Comparison of ENCODE assay signal across 14 mouse cellular contexts in genomic region chr5:24813946-24814345, GRCm38 (mm10). TPM values are rescaled to one million over a fixed set of nuclear protein-coding genes. Genes with fewer than 3 reads are reported as not detected.
DNase-seq lines count a peak whose midpoint lies in the region; ATAC-seq and TF ChIP-seq lines count a peak whose summit lies in the region.
"Had no signal": no experiment of that assay in that cellular context is flagged by ENCODE, and none has a peak within 500 bp of the region (broad histone marks: within the 10 kb centered on the region; RNA-seq: fewer than 3 reads in every experiment).

No protein-coding gene starts in this region.

- TF ChIP-seq CTCF in kidney, postnatal 0 days (IDR thresholded peaks at IDR 0.05; ENCODE audit: low read depth), result no peak

- peak overlapping the region; percentile 66; the same call in 1 of the 2 replicates for H3K27ac ChIP-seq in kidney, postnatal 0 days
- H3K27ac ChIP-seq: embryonic facial prominence, embryonic 15.5 days; limb, embryonic 15.5 days; midbrain, embryonic 13.5 days had no signal

- ATAC-seq in kidney, postnatal 0 days (replicated peaks; ENCODE audit: low FRiP score, low read depth), result no peak
- ATAC-seq: forebrain, postnatal 0 days; midbrain, embryonic 13.5 days had no signal

- H3K36me3 ChIP-seq in kidney, postnatal 0 days (ENCODE audit: insufficient read depth, low read length), result peaks cover 36% of the 10 kb centered on the region; the same call in 1 of the 2 replicates

- H3K4me3 ChIP-seq in kidney, postnatal 0 days (replicated peaks; ENCODE audit: low read depth, low read length), result no peak overlapping the region
- H3K4me3 ChIP-seq: embryonic facial prominence, embryonic 15.5 days; limb, embryonic 15.5 days; midbrain, embryonic 13.5 days had no signal

- no peak overlapping the region for H3K4me2 ChIP-seq in kidney, postnatal 0 days (ENCODE audit: low read length)
- H3K4me2 ChIP-seq: embryonic facial prominence, embryonic 15.5 days; limb, embryonic 15.5 days; midbrain, embryonic 13.5 days had no signal

- no peak overlapping the region for H3K9ac ChIP-seq in kidney, postnatal 0 days (ENCODE audit: low read depth, low read length)
- H3K9ac ChIP-seq: embryonic facial prominence, embryonic 15.5 days; forebrain, postnatal 0 days; limb, embryonic 15.5 days; midbrain, embryonic 13.5 days had no signal

- 33% methylated on average over 3 of the region's 3 CpGs for WGBS in kidney, postnatal 0 days
- 12% methylated on average over 3 of the region's 3 CpGs for WGBS in large intestine, adult 2 months

- H3K9me3 ChIP-seq in kidney, postnatal 0 days (replicated peaks; ENCODE audit: low read length), result no peaks in the 10 kb centered on the region
- H3K9me3 ChIP-seq: embryonic facial prominence, embryonic 15.5 days; limb, embryonic 15.5 days; midbrain, embryonic 13.5 days had no signal

- peak; percentile 91 for DNase-seq in kidney, postnatal 0 days (ENCODE audit: low spot score)
- no peak for DNase-seq in kidney, adult 11 months
- DNase-seq in 416B (ENCODE audit: low read depth) (peak; percentile 71), MEL-GATA-1-ER (ENCODE audit: extremely low read depth, low read depth) (peak; percentile 81)
- DNase-seq in large intestine, adult 2 months (ENCODE audit: low read depth, low spot score), result peak; percentile 35
- DNase-seq in left cerebral cortex, adult 9 months (ENCODE audit: low spot score in 2 of 2), result no peak
- no peak for DNase-seq in cerebellum, postnatal 14 days
- DNase-seq: cerebellum, postnatal 10 days; forebrain, postnatal 0 days; gastrocnemius, postnatal 36 days; heart, postnatal 14 days had no signal

- H3K27me3 ChIP-seq in kidney, postnatal 0 days (ENCODE audit: insufficient read depth, low read length), result no peaks in the 10 kb centered on the region
- H3K27me3 ChIP-seq: embryonic facial prominence, embryonic 15.5 days; limb, embryonic 15.5 days; midbrain, embryonic 13.5 days had no signal

- no peaks in the 10 kb centered on the region; the same call in 1 of the 2 replicates for H3K4me1 ChIP-seq in kidney, postnatal 0 days (replicated peaks; ENCODE audit: insufficient read depth, low read length)
- H3K4me1 ChIP-seq: embryonic facial prominence, embryonic 15.5 days; midbrain, embryonic 13.5 days had no signal

RNA-seq across cellular contexts. Expression of gene Rheb, which starts 28.5 kb away (rescaled TPM):
- polyA plus RNA-seq in kidney, postnatal 0 days (2015; fragmentation: Nextera tagmentation; extraction: Ambion mirVana), result 252 and 266 TPM in 2 replicates
- 15.0 and 15.3 TPM in 2 replicates for polyA plus RNA-seq in large intestine, adult 2 months (2012; rRNA removed)

RNA-seq across cellular contexts. Expression of gene Crygn, which starts 56.1 kb away (rescaled TPM):
- 5.8 and 7.1 TPM in 2 replicates for polyA plus RNA-seq in kidney, postnatal 0 days (2015; fragmentation: Nextera tagmentation; extraction: Ambion mirVana)
- polyA plus RNA-seq in large intestine, adult 2 months (2012; rRNA removed), result 0.11 TPM in 1 of 2 replicates, not detected in the other
- polyA plus RNA-seq: midbrain, embryonic 13.5 days had no signal

Comparison
In these comparisons a context has a peak if more than half of its experiments do, and no peak if none do; other contexts are left out.
1. DNase-seq: peak in kidney, postnatal 0 days (single experiment), 416B (single experiment), MEL-GATA-1-ER (single experiment) and large intestine, adult 2 months (single experiment); none in kidney, adult 11 months (single experiment), left cerebral cortex, adult 9 months (0 of 2) and cerebellum, postnatal 14 days (0 of 2).
2. RNA of gene Rheb, which starts 28.5 kb away (polyA plus RNA-seq): 252 to 266 TPM in kidney, postnatal 0 days; 15.0 to 15.3 TPM in large intestine, adult 2 months; every median in the first group is over 10 times any median in the second.